In genomic region chr11:119793378-119793777, GRCm38 (mm10) we compare ENCODE assay signal across 16 mouse cellular contexts.
DNase-seq lines count a peak whose midpoint lies in the region; ATAC-seq and TF ChIP-seq lines count a peak whose summit lies in the region.
"Had no signal": no experiment of that assay in that cellular context is flagged by ENCODE, and none has a peak within 500 bp of the region (broad histone marks: within the 10 kb centered on the region; RNA-seq: fewer than 3 reads in every experiment).

No protein-coding gene starts in this region.

- no peak for TF ChIP-seq CTCF in C2C12 (IDR thresholded peaks at IDR 0.05; ENCODE audit: control insufficient read depth, insufficient read depth, insufficient read length)

- peaks cover 21% of the 10 kb centered on the region for H3K79me2 ChIP-seq in C2C12 (ENCODE audit: control insufficient read depth, insufficient read depth)

- H3K27ac ChIP-seq in forebrain, embryonic 10.5 days, result peak overlapping the region; percentile 27; the same call in 1 of the 2 replicates
- H3K27ac ChIP-seq in forebrain, embryonic 12.5 days, result no peak overlapping the region
- H3K27ac ChIP-seq in limb, embryonic 12.5 days, result no peak overlapping the region
- H3K27ac ChIP-seq in limb, embryonic 10.5 days, result no peak overlapping the region
- H3K27ac ChIP-seq: embryonic facial prominence, embryonic 12.5 days; liver, embryonic 13.5 days had no signal

- H3K9me3 ChIP-seq in forebrain, embryonic 10.5 days, result no peaks in the 10 kb centered on the region
- H3K9me3 ChIP-seq in forebrain, embryonic 12.5 days, result no peaks in the 10 kb centered on the region
- H3K9me3 ChIP-seq in limb, embryonic 12.5 days, result no peaks in the 10 kb centered on the region
- H3K9me3 ChIP-seq in limb, embryonic 10.5 days (replicated peaks), result no peaks in the 10 kb centered on the region
- H3K9me3 ChIP-seq: embryonic facial prominence, embryonic 12.5 days; liver, embryonic 13.5 days had no signal

- no peak for DNase-seq in forebrain, embryonic 10.5 days (ENCODE audit: extremely low spot score, low spot score)
- no peak for DNase-seq in limb, embryonic 10.5 days (ENCODE audit: low spot score)
- DNase-seq in forelimb bud, embryonic 11.5 days (ENCODE audit: low read depth, low spot score), result peak; percentile 19
- no peak for DNase-seq in testis, postnatal 14 days (ENCODE audit: low spot score)
- no peak for DNase-seq in adrenal gland, postnatal 10 days
- DNase-seq: cerebellum, adult 9-11 months; gastrocnemius, postnatal 14 days; left cerebral cortex, postnatal 4 days; liver, embryonic 13.5 days; lung, postnatal 14 days; thymus, postnatal 4 days had no signal

- H3K4me1 ChIP-seq in forebrain, embryonic 10.5 days, result peaks cover 36% of the 10 kb centered on the region
- H3K4me1 ChIP-seq in forebrain, embryonic 12.5 days, result peaks cover 33% of the 10 kb centered on the region
- peaks cover 45% of the 10 kb centered on the region for H3K4me1 ChIP-seq in limb, embryonic 12.5 days (replicated peaks)
- peaks cover 36% of the 10 kb centered on the region for H3K4me1 ChIP-seq in limb, embryonic 10.5 days
- H3K4me1 ChIP-seq: liver, embryonic 13.5 days had no signal

- H3K79me3 ChIP-seq in C2C12 (ENCODE audit: low read depth), result no peaks in the 10 kb centered on the region

- 70% methylated on average over 6 of the region's 6 CpGs for WGBS in forebrain, embryonic 10.5 days
- 78% methylated on average over 6 of the region's 6 CpGs for WGBS in forebrain, embryonic 12.5 days
- 46% methylated on average over 6 of the region's 6 CpGs for WGBS in limb, embryonic 12.5 days
- WGBS in limb, embryonic 10.5 days, result 55% methylated on average over 6 of the region's 6 CpGs

- H3K9ac ChIP-seq in forebrain, embryonic 12.5 days, result no peak overlapping the region
- H3K9ac ChIP-seq in limb, embryonic 12.5 days (replicated peaks), result no peak overlapping the region
- H3K9ac ChIP-seq: embryonic facial prominence, embryonic 12.5 days; liver, embryonic 13.5 days had no signal

- no peak for ATAC-seq in forebrain, embryonic 12.5 days (ENCODE audit: low FRiP score)
- ATAC-seq in limb, embryonic 12.5 days (ENCODE audit: insufficient number of reproducible peaks, insufficient read depth, low FRiP score, low TSS enrichment, low read depth), result peak; percentile 52; the same call in 1 of the 2 replicates

- no peak overlapping the region for H3K4me2 ChIP-seq in forebrain, embryonic 12.5 days
- H3K4me2 ChIP-seq in limb, embryonic 12.5 days, result no peak overlapping the region
- H3K4me2 ChIP-seq: embryonic facial prominence, embryonic 12.5 days; heart, embryonic 11.5 days; liver, embryonic 13.5 days had no signal

- no peaks in the 10 kb centered on the region for H3K27me3 ChIP-seq in forebrain, embryonic 10.5 days (ENCODE audit: poor library complexity, severe bottlenecking)
- no peaks in the 10 kb centered on the region for H3K27me3 ChIP-seq in forebrain, embryonic 12.5 days
- H3K27me3 ChIP-seq in limb, embryonic 12.5 days, result no peaks in the 10 kb centered on the region; the same call in 1 of the 2 replicates
- no peaks in the 10 kb centered on the region for H3K27me3 ChIP-seq in limb, embryonic 10.5 days (ENCODE audit: low read depth, poor library complexity, severe bottlenecking)
- H3K27me3 ChIP-seq in C2C12 (ENCODE audit: control insufficient read depth, insufficient read depth, insufficient read length), result no peaks in the 10 kb centered on the region
- H3K27me3 ChIP-seq: embryonic facial prominence, embryonic 12.5 days; liver, embryonic 13.5 days had no signal

- H3K36me3 ChIP-seq in forebrain, embryonic 10.5 days (replicated peaks), result no peaks in the 10 kb centered on the region; the same call in 1 of the 2 replicates
- peaks cover 4% of the 10 kb centered on the region; the same call in 1 of the 2 replicates for H3K36me3 ChIP-seq in forebrain, embryonic 12.5 days (replicated peaks)
- H3K36me3 ChIP-seq in limb, embryonic 12.5 days, result peaks cover 5% of the 10 kb centered on the region; the same call in 1 of the 2 replicates
- 0 out of 2 replicates have a peak, but pooled peaks cover 7% of the 10 kb centered on the region for H3K36me3 ChIP-seq in limb, embryonic 10.5 days
- H3K36me3 ChIP-seq in C2C12 (ENCODE audit: control insufficient read depth, insufficient read depth), result peaks cover 12% of the 10 kb centered on the region
- H3K36me3 ChIP-seq: embryonic facial prominence, embryonic 12.5 days had no signal

- no peak overlapping the region for H3K4me3 ChIP-seq in forebrain, embryonic 10.5 days
- H3K4me3 ChIP-seq in forebrain, embryonic 12.5 days (replicated peaks), result no peak overlapping the region
- no peak overlapping the region for H3K4me3 ChIP-seq in limb, embryonic 12.5 days (replicated peaks)
- no peak overlapping the region for H3K4me3 ChIP-seq in limb, embryonic 10.5 days
- H3K4me3 ChIP-seq in C2C12 (ENCODE audit: insufficient read depth, poor library complexity, severe bottlenecking), result no peak overlapping the region
- H3K4me3 ChIP-seq: embryonic facial prominence, embryonic 12.5 days; liver, embryonic 13.5 days had no signal

- H3ac ChIP-seq in C2C12 (ENCODE audit: control insufficient read depth, insufficient read length, low read depth), result no peak overlapping the region

TF ChIP-seq in C2C12, 6 proteins besides CTCF, POLR2A, EP300 and RAD21:
- TF ChIP-seq MAX (IDR thresholded peaks at IDR 0.05) (no peak), CEBPB (IDR thresholded peaks at IDR 0.05; ENCODE audit: low read depth) (no peak), MYOD1 (IDR thresholded peaks at IDR 0.05; ENCODE audit: control insufficient read depth, insufficient read length, low read depth) (peak; percentile 21)
TF ChIP-seq in C2C12: peak in this region for 1.
